Mouse (Mus musculus): Measurements from ENCODE around the gene Wbp1l. TPM values are rescaled to one million over a fixed set of nuclear protein-coding genes. Genes with fewer than 3 reads are reported as not detected.

Wbp1l gene
- polyA plus RNA-seq, 1 experiment from 2014 or later = 51.6 TPM

GRCm38 (mm10) chr19:46571878-46572244, 27.0 kb upstream of the Wbp1l start:
- H3K9me3 ChIP-seq (replicated peaks) = no peaks in the 10 kb centered on the region
- no peaks in the 10 kb centered on the region for H3K27me3 ChIP-seq
- H3K27ac ChIP-seq = peak overlapping the region; percentile 43
- ATAC-seq (replicated peaks; ENCODE audit: insufficient number of reproducible peaks, insufficient read depth, low FRiP score, low read depth) = no peak
- H3K36me3 ChIP-seq = no peaks in the 10 kb centered on the region
- H3K4me2 ChIP-seq = peak overlapping the region; percentile 89
- H3K4me1 ChIP-seq (replicated peaks) = peaks cover 20% of the 10 kb centered on the region
- H3K9ac ChIP-seq = peak overlapping the region; percentile 59; the same call in 1 of the 2 replicates
- H3K4me3 ChIP-seq = peak overlapping the region; percentile 68
- WGBS = 30% methylated on average over 10 of the region's 10 CpGs

GRCm38 (mm10) chr19:46572548-46572947, 26.3 kb upstream of the Wbp1l start:
- ATAC-seq (replicated peaks; ENCODE audit: insufficient number of reproducible peaks, insufficient read depth, low FRiP score, low read depth) = peak; percentile 10; the same call in 1 of the 2 replicates
- H3K4me3 ChIP-seq = peak overlapping the region; percentile 68
- H3K27ac ChIP-seq = peak overlapping the region; percentile 43
- no peaks in the 10 kb centered on the region for H3K27me3 ChIP-seq
- H3K4me1 ChIP-seq (replicated peaks) = peaks cover 20% of the 10 kb centered on the region
- H3K9ac ChIP-seq = peak overlapping the region; percentile 59
- H3K9me3 ChIP-seq (replicated peaks) = no peaks in the 10 kb centered on the region
- H3K36me3 ChIP-seq = no peaks in the 10 kb centered on the region
- 0% methylated on average over 17 of the region's 17 CpGs for WGBS
- peak overlapping the region; percentile 89 for H3K4me2 ChIP-seq

- peak; percentile 96 for ATAC-seq (replicated peaks; ENCODE audit: insufficient number of reproducible peaks, insufficient read depth, low FRiP score, low read depth)
- WGBS = under 1% methylated on average over 66 of the region's 67 CpGs
Observed at GRCm38 (mm10) chr19:46572951-46573937, 25.6 kb upstream of the Wbp1l start, which contains the start of the genes Arl3 and Sfxn2. TSS of gene Arl3 (minus strand) at chr19:46573198. TSS of gene Sfxn2 (plus strand) at chr19:46573365.

GRCm38 (mm10) chr19:46573990-46574389, 24.9 kb upstream of the Wbp1l start:
- 44% methylated on average over 6 of the region's 6 CpGs for WGBS
- no peak for ATAC-seq (replicated peaks; ENCODE audit: insufficient number of reproducible peaks, insufficient read depth, low FRiP score, low read depth)
- peak overlapping the region; percentile 89 for H3K4me2 ChIP-seq
- H3K4me3 ChIP-seq = peak overlapping the region; percentile 68
- no peak overlapping the region for H3K27ac ChIP-seq
- no peaks in the 10 kb centered on the region for H3K9me3 ChIP-seq (replicated peaks)
- H3K4me1 ChIP-seq (replicated peaks) = peaks cover 29% of the 10 kb centered on the region
- H3K36me3 ChIP-seq = no peaks in the 10 kb centered on the region
- peak overlapping the region; percentile 70 for H3K9ac ChIP-seq
- no peaks in the 10 kb centered on the region for H3K27me3 ChIP-seq

More at GRCm38 (mm10) chr19:46572951-46573937, 25.6 kb upstream of the Wbp1l start, which contains the start of the genes Arl3 and Sfxn2:
- Histone ChIP-seq H3K27me3 (no peaks in the 10 kb centered on the region), H3K4me3 (peak within 1 kb of the TSS; percentile 68), H3K9ac (peak within 1 kb of the TSS; percentile 70), H3K4me2 (peak within 1 kb of the TSS; percentile 89), H3K9me3 (replicated peaks) (no peaks in the 10 kb centered on the region), H3K36me3 (no peaks in the 10 kb centered on the region), H3K4me1 (replicated peaks) (peaks cover 21% of the 10 kb centered on the region), H3K27ac (peak within 1 kb of the TSS; percentile 85)

- no peaks in the 10 kb centered on the region for H3K27me3 ChIP-seq
- no peak overlapping the region for H3K4me2 ChIP-seq
- no peaks in the 10 kb centered on the region for H3K9me3 ChIP-seq (replicated peaks)
- 60% methylated on average over 4 of the region's 4 CpGs for WGBS
- H3K27ac ChIP-seq = no peak overlapping the region
- H3K9ac ChIP-seq = no peak overlapping the region
- H3K4me1 ChIP-seq (replicated peaks) = peaks cover 26% of the 10 kb centered on the region
- ATAC-seq (replicated peaks; ENCODE audit: insufficient number of reproducible peaks, insufficient read depth, low FRiP score, low read depth) = no peak
- H3K36me3 ChIP-seq = no peaks in the 10 kb centered on the region
- no peak overlapping the region for H3K4me3 ChIP-seq
Observed at GRCm38 (mm10) chr19:46575196-46575595, 23.7 kb upstream of the Wbp1l start.

- WGBS = 63% methylated on average over 13 of the region's 13 CpGs
- H3K4me3 ChIP-seq = no peak overlapping the region
- no peaks in the 10 kb centered on the region for H3K27me3 ChIP-seq
- H3K4me2 ChIP-seq = no peak overlapping the region
- H3K27ac ChIP-seq = no peak overlapping the region
- H3K9me3 ChIP-seq (replicated peaks) = no peaks in the 10 kb centered on the region
- H3K36me3 ChIP-seq = peaks cover 16% of the 10 kb centered on the region; the same call in 1 of the 2 replicates
- no peak overlapping the region for H3K9ac ChIP-seq
- ATAC-seq (replicated peaks; ENCODE audit: insufficient number of reproducible peaks, insufficient read depth, low FRiP score, low read depth) = peak; percentile 28; the same call in 1 of the 2 replicates
- no peaks in the 10 kb centered on the region for H3K4me1 ChIP-seq (replicated peaks)
Observed at GRCm38 (mm10) chr19:46587823-46588508, 10.9 kb upstream of the Wbp1l start.

GRCm38 (mm10) chr19:46591575-46591974, 7.3 kb upstream of the Wbp1l start:
- H3K9ac ChIP-seq = no peak overlapping the region
- no peak overlapping the region for H3K4me3 ChIP-seq
- no peak for ATAC-seq (replicated peaks; ENCODE audit: insufficient number of reproducible peaks, insufficient read depth, low FRiP score, low read depth)
- no peak overlapping the region for H3K4me2 ChIP-seq
- H3K27me3 ChIP-seq = no peaks in the 10 kb centered on the region
- no peaks in the 10 kb centered on the region for H3K9me3 ChIP-seq (replicated peaks)
- H3K36me3 ChIP-seq = peaks cover 21% of the 10 kb centered on the region
- 77% methylated on average over 6 of the region's 6 CpGs for WGBS
- no peak overlapping the region for H3K27ac ChIP-seq
- no peaks in the 10 kb centered on the region for H3K4me1 ChIP-seq (replicated peaks)

- ATAC-seq (replicated peaks; ENCODE audit: insufficient number of reproducible peaks, insufficient read depth, low FRiP score, low read depth) = no peak
- WGBS = 92% methylated on average over 9 of the region's 9 CpGs
- Histone ChIP-seq H3K4me1 (replicated peaks) (no peaks in the 10 kb centered on the region), H3K4me3 (no peak overlapping the region), H3K27ac (no peak overlapping the region), H3K9ac (no peak overlapping the region), H3K27me3 (no peaks in the 10 kb centered on the region), H3K4me2 (no peak overlapping the region), H3K9me3 (replicated peaks) (no peaks in the 10 kb centered on the region), H3K36me3 (peaks cover 17% of the 10 kb centered on the region)
Observed at GRCm38 (mm10) chr19:46592751-46593439, 6.0 kb upstream of the Wbp1l start.

GRCm38 (mm10) chr19:46598187-46598586, 697 bp upstream of the Wbp1l start:
- H3K9ac ChIP-seq = no peak overlapping the region
- H3K36me3 ChIP-seq = peaks cover 9% of the 10 kb centered on the region
- no peak for ATAC-seq (replicated peaks; ENCODE audit: insufficient number of reproducible peaks, insufficient read depth, low FRiP score, low read depth)
- peak overlapping the region; percentile 98 for H3K4me3 ChIP-seq
- H3K27ac ChIP-seq = no peak overlapping the region
- H3K9me3 ChIP-seq (replicated peaks) = no peaks in the 10 kb centered on the region
- peaks cover 30% of the 10 kb centered on the region for H3K4me1 ChIP-seq (replicated peaks)
- peak overlapping the region; percentile 90 for H3K4me2 ChIP-seq
- no peaks in the 10 kb centered on the region for H3K27me3 ChIP-seq
- WGBS = 85% methylated on average over 4 of the region's 4 CpGs

- H3K9ac ChIP-seq = peak overlapping the region; percentile 90
- peak overlapping the region; percentile 72 for H3K27ac ChIP-seq
- no peaks in the 10 kb centered on the region for H3K9me3 ChIP-seq (replicated peaks)
- H3K4me2 ChIP-seq = peak overlapping the region; percentile 90
- H3K36me3 ChIP-seq = peaks cover 3% of the 10 kb centered on the region
- 14% methylated on average over 22 of the region's 22 CpGs for WGBS
- H3K4me1 ChIP-seq (replicated peaks) = peaks cover 30% of the 10 kb centered on the region
- H3K4me3 ChIP-seq = peak overlapping the region; percentile 98
- ATAC-seq (replicated peaks; ENCODE audit: insufficient number of reproducible peaks, insufficient read depth, low FRiP score, low read depth) = peak; percentile 6; the same call in 1 of the 2 replicates
- H3K27me3 ChIP-seq = no peaks in the 10 kb centered on the region
Observed at GRCm38 (mm10) chr19:46599375-46600256, 732 bp downstream of the Wbp1l start.

All from heart, embryonic 15.5 days (tissue).